Mouse (Mus musculus): Measurements from ENCODE around the gene Gm47955. TPM values are rescaled to one million over a fixed set of nuclear protein-coding genes. Genes with fewer than 3 reads are reported as not detected.

Gm47955 gene
- polyA plus RNA-seq, 1 experiment from 2014 or later: not detected

- no peaks in the 10 kb centered on the region for H3K36me3 ChIP-seq
- WGBS: 87% methylated on average over 8 of the region's 8 CpGs
- no peak for ATAC-seq (ENCODE audit: low read depth)
Observed at GRCm38 (mm10) chr1:83006218-83007179, 46.4 kb downstream of the Gm47955 start.

DNA sequence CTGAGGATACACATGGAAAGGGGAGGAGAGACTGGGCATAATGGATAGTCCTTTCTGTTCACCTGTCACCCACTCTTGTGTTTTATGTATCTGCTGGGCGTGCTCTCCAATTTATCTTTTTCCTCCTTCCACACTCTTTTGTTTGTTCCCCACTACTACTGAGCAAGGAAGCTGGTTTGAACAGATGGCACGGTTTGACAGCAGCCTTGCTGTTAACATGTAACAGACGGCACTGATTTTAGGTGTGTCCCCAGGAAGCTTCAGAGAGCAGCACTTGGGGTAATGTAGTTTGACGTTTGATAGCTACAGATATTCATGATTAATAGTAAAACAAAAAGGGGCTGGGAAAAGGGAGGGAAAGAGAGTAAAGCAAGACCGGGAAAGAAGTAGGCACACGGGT, 47.4 kb downstream of the Gm47955 start:
- 63% methylated on average over 6 of the region's 6 CpGs for WGBS
- no peak for ATAC-seq (ENCODE audit: low read depth)
- Histone ChIP-seq H3K27ac (replicated peaks) (no peak overlapping the region), H3K9me3 (no peaks in the 10 kb centered on the region), H3K9ac (no peak overlapping the region), H3K4me3 (no peak overlapping the region), H3K4me1 (replicated peaks) (no peaks in the 10 kb centered on the region), H3K36me3 (no peaks in the 10 kb centered on the region), H3K4me2 (no peak overlapping the region), H3K27me3 (no peaks in the 10 kb centered on the region)

More at GRCm38 (mm10) chr1:83006218-83007179, 46.4 kb downstream of the Gm47955 start:
- Histone ChIP-seq H3K9me3 (no peaks in the 10 kb centered on the region), H3K4me3 (no peak overlapping the region), H3K4me1 (replicated peaks) (no peaks in the 10 kb centered on the region), H3K4me2 (no peak overlapping the region), H3K27me3 (no peaks in the 10 kb centered on the region), H3K27ac (replicated peaks) (no peak overlapping the region), H3K9ac (no peak overlapping the region)

Other genes with a start within 250 kb of the Gm47955 start
- gene Mff, start 235.4 kb upstream of the Gm47955 start, polyA plus RNA-seq (2015; fragmentation: Nextera tagmentation; extraction: Ambion mirVana): 360 TPM in 2 replicates
- 0.13 and 0.19 TPM in 2 replicates for gene Tm4sf20, start 191.8 kb upstream of the Gm47955 start, polyA plus RNA-seq (2015; fragmentation: Nextera tagmentation; extraction: Ambion mirVana)
- gene Gm47791, start 189.0 kb upstream of the Gm47955 start, polyA plus RNA-seq (2015; fragmentation: Nextera tagmentation; extraction: Ambion mirVana): not detected in 2 replicates
- 35.3 and 36.9 TPM in 2 replicates for gene Agfg1, start 120.8 kb upstream of the Gm47955 start, polyA plus RNA-seq (2015; fragmentation: Nextera tagmentation; extraction: Ambion mirVana)
- 0.25 TPM in 1 of 2 replicates, not detected in the other for gene A030005L19Rik, start 47.0 kb upstream of the Gm47955 start, polyA plus RNA-seq (2015; fragmentation: Nextera tagmentation; extraction: Ambion mirVana)
- not detected in 2 replicates for gene A030014E15Rik, start 35.4 kb upstream of the Gm47955 start, polyA plus RNA-seq (2015; fragmentation: Nextera tagmentation; extraction: Ambion mirVana)
- gene Gm6217, start 28.9 kb upstream of the Gm47955 start, polyA plus RNA-seq (2015; fragmentation: Nextera tagmentation; extraction: Ambion mirVana): not detected in 2 replicates
- not detected in 2 replicates for gene A030003K21Rik, start 16.9 kb upstream of the Gm47955 start, polyA plus RNA-seq (2015; fragmentation: Nextera tagmentation; extraction: Ambion mirVana)
- gene Gm7544, start 4.3 kb upstream of the Gm47955 start, polyA plus RNA-seq (2015; fragmentation: Nextera tagmentation; extraction: Ambion mirVana): not detected in 2 replicates
- gene Gm47959, start 40.3 kb downstream of the Gm47955 start, polyA plus RNA-seq (2015; fragmentation: Nextera tagmentation; extraction: Ambion mirVana): not detected in 2 replicates
- 0.49 and 0.68 TPM in 2 replicates for gene Slc19a3, start 78.2 kb downstream of the Gm47955 start, polyA plus RNA-seq (2015; fragmentation: Nextera tagmentation; extraction: Ambion mirVana)
- not detected in 2 replicates for gene Krtap28-10, start 82.2 kb downstream of the Gm47955 start, polyA plus RNA-seq (2015; fragmentation: Nextera tagmentation; extraction: Ambion mirVana)
- gene Gm47969, start 84.6 kb downstream of the Gm47955 start, polyA plus RNA-seq (2015; fragmentation: Nextera tagmentation; extraction: Ambion mirVana): not detected in 2 replicates
- not detected in 2 replicates for gene A030005K14Rik, start 99.1 kb downstream of the Gm47955 start, polyA plus RNA-seq (2015; fragmentation: Nextera tagmentation; extraction: Ambion mirVana)
- not detected in 2 replicates for gene Krtap28-13, start 100.6 kb downstream of the Gm47955 start, polyA plus RNA-seq (2015; fragmentation: Nextera tagmentation; extraction: Ambion mirVana)
- not detected in 2 replicates for gene Ccl20, start 156.5 kb downstream of the Gm47955 start, polyA plus RNA-seq (2015; fragmentation: Nextera tagmentation; extraction: Ambion mirVana)
- gene Daw1, start 199.5 kb downstream of the Gm47955 start, polyA plus RNA-seq (2015; fragmentation: Nextera tagmentation; extraction: Ambion mirVana): 0.28 and 0.48 TPM in 2 replicates